Mouse (Mus musculus): ENCODE measurements around the gene Rab44. TPM values are rescaled to one million over a fixed set of nuclear protein-coding genes. Genes with fewer than 3 reads are reported as not detected.

Gene Rab44
- polyA plus RNA-seq, 1 experiment: 1.5 TPM

- no peak overlapping the region for H3K27ac ChIP-seq (ENCODE audit: insufficient read depth, low read depth, low read length)
- no peak overlapping the region for H3K4me3 ChIP-seq (ENCODE audit: insufficient read depth, low read length)
- TF ChIP-seq CTCF (IDR thresholded peaks at IDR 0.05; ENCODE audit: low read depth, low read length) (no peak), POLR2A (IDR thresholded peaks at IDR 0.05; ENCODE audit: borderline replicate concordance, low read depth, low read length) (no peak)
- no peaks in the 10 kb centered on the region for H3K4me1 ChIP-seq (ENCODE audit: control insufficient read depth, insufficient read depth, low read length)
Observed at GRCm38 (mm10) chr17:29185376-29186046, 71.6 kb downstream of the Rab44 start.

GRCm38 (mm10) chr17:29186989-29187859 lies 73.3 kb downstream of the Rab44 start:
- H3K4me1 ChIP-seq (ENCODE audit: control insufficient read depth, insufficient read depth, low read length): no peaks in the 10 kb centered on the region
- H3K4me3 ChIP-seq (ENCODE audit: insufficient read depth, low read length): no peak overlapping the region
- no peak for TF ChIP-seq CTCF (IDR thresholded peaks at IDR 0.05; ENCODE audit: low read depth, low read length)
- no peak for TF ChIP-seq POLR2A (IDR thresholded peaks at IDR 0.05; ENCODE audit: borderline replicate concordance, low read depth, low read length)
- no peak overlapping the region for H3K27ac ChIP-seq (ENCODE audit: insufficient read depth, low read depth, low read length)

GRCm38 (mm10) chr17:29188989-29189388 lies 75.0 kb downstream of the Rab44 start:
- H3K27ac ChIP-seq (ENCODE audit: insufficient read depth, low read depth, low read length): no peak overlapping the region
- no peak overlapping the region for H3K4me3 ChIP-seq (ENCODE audit: insufficient read depth, low read length)
- no peaks in the 10 kb centered on the region for H3K4me1 ChIP-seq (ENCODE audit: control insufficient read depth, insufficient read depth, low read length)
- no peak for TF ChIP-seq POLR2A (IDR thresholded peaks at IDR 0.05; ENCODE audit: borderline replicate concordance, low read depth, low read length)
- TF ChIP-seq CTCF (IDR thresholded peaks at IDR 0.05; ENCODE audit: low read depth, low read length): no peak

DNA sequence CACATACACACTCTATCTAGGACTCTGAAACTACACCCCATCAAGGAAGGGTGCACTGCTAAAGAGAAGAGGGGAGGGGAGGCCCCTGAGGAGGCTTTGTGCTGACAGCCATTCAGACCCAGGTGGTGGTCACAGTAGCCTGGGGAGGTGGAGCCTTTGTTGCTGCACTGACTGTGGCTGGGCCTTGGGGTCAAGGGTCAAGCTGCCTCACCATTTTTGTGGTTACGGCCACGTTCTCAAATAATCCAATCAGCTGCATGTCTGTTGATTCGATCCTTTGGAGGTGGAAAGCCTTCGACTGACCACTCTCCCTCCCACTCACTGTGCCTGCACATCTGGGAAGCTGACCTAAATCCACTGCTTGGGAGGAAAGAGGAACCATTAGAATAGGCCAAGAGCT lies 81.6 kb downstream of the Rab44 start:
- Histone ChIP-seq H3K4me1 (ENCODE audit: control insufficient read depth, insufficient read depth, low read length) (no peaks in the 10 kb centered on the region), H3K4me3 (ENCODE audit: insufficient read depth, low read length) (no peak overlapping the region), H3K27ac (ENCODE audit: insufficient read depth, low read depth, low read length) (no peak overlapping the region)
- no peak for TF ChIP-seq POLR2A (IDR thresholded peaks at IDR 0.05; ENCODE audit: borderline replicate concordance, low read depth, low read length)
- no peak for TF ChIP-seq CTCF (IDR thresholded peaks at IDR 0.05; ENCODE audit: low read depth, low read length)

Other genes starting within 250 kb of the Rab44 start
- 0.20 TPM in 1 of 2 replicates, not detected in the other for gene 4930539E08Rik, start 198.8 kb upstream of the Rab44 start, polyA plus RNA-seq (2012; ENCODE audit: insufficient read depth, insufficient read length, missing spikeins)
- gene Pxt1, start 170.3 kb upstream of the Rab44 start, polyA plus RNA-seq (2012; ENCODE audit: insufficient read depth, insufficient read length, missing spikeins): not detected in 2 replicates
- 50.0 and 54.0 TPM in 2 replicates for gene Kctd20, start 162.2 kb upstream of the Rab44 start, polyA plus RNA-seq (2012; ENCODE audit: insufficient read depth, insufficient read length, missing spikeins)
- gene Stk38, start 106.2 kb upstream of the Rab44 start, polyA plus RNA-seq (2012; ENCODE audit: insufficient read depth, insufficient read length, missing spikeins): 180 and 183 TPM in 2 replicates
- 151 and 170 TPM in 2 replicates for gene Srsf3, start 81.5 kb upstream of the Rab44 start, polyA plus RNA-seq (2012; ENCODE audit: insufficient read depth, insufficient read length, missing spikeins)
- 189 and 197 TPM in 2 replicates for gene Cdkn1a, start 23.2 kb upstream of the Rab44 start, polyA plus RNA-seq (2012; ENCODE audit: insufficient read depth, insufficient read length, missing spikeins)
- gene Cpne5, start 124.0 kb downstream of the Rab44 start, polyA plus RNA-seq (2012; ENCODE audit: insufficient read depth, insufficient read length, missing spikeins): 0.12 TPM in 2 replicates
- 16.9 and 25.5 TPM in 2 replicates for gene Ppil1, start 150.0 kb downstream of the Rab44 start, polyA plus RNA-seq (2012; ENCODE audit: insufficient read depth, insufficient read length, missing spikeins)
- gene BC004004, start 154.6 kb downstream of the Rab44 start, polyA plus RNA-seq (2012; ENCODE audit: insufficient read depth, insufficient read length, missing spikeins): 82.6 and 105 TPM in 2 replicates
- gene Pi16, start 203.5 kb downstream of the Rab44 start, polyA plus RNA-seq (2012; ENCODE audit: insufficient read depth, insufficient read length, missing spikeins): 0.41 TPM in 1 of 2 replicates, not detected in the other
- 129 and 138 TPM in 2 replicates for gene Mtch1, start 233.8 kb downstream of the Rab44 start, polyA plus RNA-seq (2012; ENCODE audit: insufficient read depth, insufficient read length, missing spikeins)
- gene Fgd2, start 246.8 kb downstream of the Rab44 start, polyA plus RNA-seq (2012; ENCODE audit: insufficient read depth, insufficient read length, missing spikeins): 136 and 152 TPM in 2 replicates